Mouse (Mus musculus) embryonic fibroblast, embryonic 13.5 days (primary cell): ENCODE data around the gene Ccdc152.
"Not testable (repeated sequence)": the region's sequence is repeated elsewhere in the genome, so short reads cannot be mapped to it uniquely, and the experiment has no call there.

Experiments used
- CTCF ChIP-seq: IDR thresholded peaks from 2 replicates; pipeline ENCODE4 v1.5.1; 2011; ENCODE audit warnings: mild to moderate bottlenecking, control low read depth, low read length, moderate library complexity, borderline replicate concordance; ENCODE audit not compliant: insufficient read depth
- POLR2A ChIP-seq: IDR thresholded peaks from 2 replicates; pipeline ENCODE4 v1.6.1; 2011; ENCODE audit warnings: low read depth, mild to moderate bottlenecking, control low read depth, low read length, moderate library complexity

DNA sequence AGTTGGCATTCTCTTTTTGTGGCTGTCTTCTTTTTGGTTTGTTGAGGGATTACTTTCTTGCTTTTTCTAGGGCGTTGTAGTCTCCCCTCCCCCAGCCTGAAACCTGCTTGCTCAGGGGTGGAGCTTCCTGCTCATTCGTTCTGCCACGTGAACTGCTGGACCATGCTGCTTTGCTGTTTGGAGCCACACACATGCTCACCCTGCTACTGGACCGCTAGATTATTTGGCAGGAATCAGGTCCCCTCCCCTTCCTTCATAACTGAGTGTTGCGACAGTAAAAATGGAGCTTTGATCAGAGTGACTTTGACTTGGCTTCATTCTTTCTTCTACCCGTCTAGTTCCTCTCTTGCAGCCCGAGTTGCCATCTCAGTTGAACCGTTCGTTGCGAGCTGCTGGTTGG, 58.3 kb downstream of the Ccdc152 start:
- TF ChIP-seq CTCF, POLR2A: not testable (repeated sequence)
